9 mouse cellular contexts compared by ENCODE assay signal in the genomic region with DNA sequence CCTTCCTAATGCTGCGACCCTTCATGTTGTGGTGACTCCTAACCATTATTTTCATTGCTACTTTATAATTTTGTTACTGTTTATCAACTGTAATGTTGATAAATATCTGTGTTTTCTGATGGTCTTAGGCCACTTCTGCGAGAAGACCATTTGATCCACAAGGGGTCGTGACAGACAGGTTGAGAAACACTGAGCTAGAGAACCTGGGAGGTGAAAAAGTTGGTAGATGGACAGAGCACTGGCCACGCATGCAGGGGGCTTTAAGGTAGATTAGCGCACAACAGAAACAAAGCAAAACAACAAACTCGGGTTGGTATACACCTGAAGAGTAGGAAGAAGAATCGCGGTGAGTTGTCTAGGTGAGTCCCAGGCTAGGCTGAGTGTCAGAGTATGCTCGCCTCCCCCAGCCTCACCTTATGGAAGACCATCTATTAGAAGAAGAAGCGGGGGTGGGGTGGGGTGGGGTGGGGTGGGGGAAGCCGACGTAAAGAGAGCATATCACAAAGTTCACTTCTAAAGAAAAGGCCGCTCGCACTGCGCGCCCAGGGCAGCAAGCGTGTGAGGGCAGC. TPM values are rescaled to one million over a fixed set of nuclear protein-coding genes. Genes with fewer than 3 reads are reported as not detected.
DNase-seq lines count a peak whose midpoint lies in the region; ATAC-seq and TF ChIP-seq lines count a peak whose summit lies in the region.
"Had no signal": no experiment of that assay in that cellular context is flagged by ENCODE, and none has a peak within 500 bp of the region (broad histone marks: within the 10 kb centered on the region; RNA-seq: fewer than 3 reads in every experiment).

No protein-coding gene starts in this region.

- 0 out of 2 replicates have a peak, but pooled peaks cover 4% of the 10 kb centered on the region for H3K4me1 ChIP-seq in thymus, adult 2 months (replicated peaks; ENCODE audit: control insufficient read depth, insufficient read depth, low read length)
- peaks cover 14% of the 10 kb centered on the region for H3K4me1 ChIP-seq in limb, embryonic 14.5 days (ENCODE audit: control insufficient read depth, insufficient read depth, low read length)

- H3K4me3 ChIP-seq in thymus, adult 2 months (ENCODE audit: control insufficient read depth, insufficient read depth, low read length) = peak overlapping the region; percentile 22; the same call in 1 of the 2 replicates
- H3K4me3 ChIP-seq in limb, embryonic 14.5 days (replicated peaks; ENCODE audit: low read length) = peak overlapping the region; percentile 72

- peak; percentile 21 for ATAC-seq in limb, embryonic 14.5 days (ENCODE audit: low FRiP score, low read depth)

- peak; percentile 40 to 41 for DNase-seq in cerebellum, postnatal 10 days
- DNase-seq in cerebellum, postnatal 4 days (ENCODE audit: low spot score in 2 of 2) = no peak
- no peak for DNase-seq in thymus, adult 2 months
- no peak for DNase-seq in thymus, postnatal 10 days (ENCODE audit: low spot score in 2 of 2)
- DNase-seq in limb, embryonic 14.5 days (ENCODE audit: low spot score) = no peak
- peak; percentile 45 for DNase-seq in splenic B cell, adult 2 months (ENCODE audit: low read depth, low spot score)
- DNase-seq in thymus, adult 18-20 months = no peak
- DNase-seq in left cerebral cortex, postnatal 10 days (ENCODE audit: extremely low spot score in 1 of 2, low spot score in 2 of 2) = no peak

- TF ChIP-seq POLR2A in thymus, adult 2 months (IDR thresholded peaks at IDR 0.05; ENCODE audit: control insufficient read depth, extremely low read depth, insufficient read depth, low read length, poor library complexity) = no peak
- TF ChIP-seq POLR2A in limb, embryonic 14.5 days (IDR thresholded peaks at IDR 0.05; ENCODE audit: borderline replicate concordance, extremely low read depth, insufficient read depth, insufficient read length) = no peak

- peak overlapping the region; percentile 80 for H3K9ac ChIP-seq in limb, embryonic 14.5 days (ENCODE audit: low read depth, low read length, severe bottlenecking)

- intact Hi-C loops in left cerebral cortex, postnatal 10 days (cut with DNase I) = loop anchor here (5.0 kb wide), 1 partner anchor 46 kb away; no protein-coding TSS in a partner anchor

- H3K9me3 ChIP-seq in limb, embryonic 14.5 days (ENCODE audit: control insufficient read depth, low read length) = no peaks in the 10 kb centered on the region

- H3K36me3 ChIP-seq in thymus, adult 2 months (ENCODE audit: control insufficient read depth, insufficient read depth, low read length) = no peaks in the 10 kb centered on the region
- H3K36me3 ChIP-seq in limb, embryonic 14.5 days (ENCODE audit: control insufficient read depth, insufficient read depth, low read length) = no peaks in the 10 kb centered on the region
- H3K36me3 ChIP-seq in splenic B cell, adult 2 months (ENCODE audit: control insufficient read depth, insufficient read depth, low read length, poor library complexity, severe bottlenecking) = no peaks in the 10 kb centered on the region
- H3K36me3 ChIP-seq: G1E had no signal

- H3K4me2 ChIP-seq in limb, embryonic 14.5 days (replicated peaks; ENCODE audit: low read depth, low read length, severe bottlenecking) = peak overlapping the region; percentile 85

- TF ChIP-seq CTCF in thymus, adult 2 months (IDR thresholded peaks at IDR 0.05; ENCODE audit: borderline replicate concordance, control insufficient read depth, extremely low read depth, insufficient read depth, low read length, poor library complexity) = no peak

- H3K27ac ChIP-seq in thymus, adult 2 months (ENCODE audit: control insufficient read depth, insufficient read depth, low read length) = no peak overlapping the region
- H3K27ac ChIP-seq in limb, embryonic 14.5 days (replicated peaks; ENCODE audit: low read depth, low read length) = 0 out of 2 replicates have a peak overlapping the region, but pooled peaks have one; percentile 46

- 15% methylated on average over 17 of the region's 17 CpGs for WGBS in thymus, adult 2 months
- 9% methylated on average over 17 of the region's 17 CpGs for WGBS in limb, embryonic 14.5 days

- H3K27me3 ChIP-seq in thymus, adult 2 months (ENCODE audit: control insufficient read depth, insufficient read depth, low read length) = peaks cover 12% of the 10 kb centered on the region
- H3K27me3 ChIP-seq in limb, embryonic 14.5 days (ENCODE audit: control insufficient read depth, insufficient read depth, low read length) = no peaks in the 10 kb centered on the region
- no peaks in the 10 kb centered on the region; the same call in 1 of the 2 replicates for H3K27me3 ChIP-seq in splenic B cell, adult 2 months (ENCODE audit: control insufficient read depth, insufficient read depth, low read length, poor library complexity, severe bottlenecking)

RNA-seq across cellular contexts. Expression of gene Zfp697, which starts 0.5 kb away (rescaled TPM):
- 0.66 and 0.96 TPM in 2 replicates for polyA plus RNA-seq in thymus, adult 2 months (2012; rRNA removed)
- polyA plus RNA-seq in limb, embryonic 14.5 days (2012; rRNA removed) = 6.4 and 7.7 TPM in 2 replicates
- 8.6 and 8.9 TPM in 2 replicates for polyA plus RNA-seq in limb, embryonic 14.5 days (2014; fragmentation: Nextera tagmentation; extraction: Ambion mirVana)
- total RNA-seq in left cerebral cortex, postnatal 10 days (2021) = 10 to 100 TPM; 39.2 to 42.4 TPM
- polyA plus RNA-seq: G1E had no signal

RNA-seq across cellular contexts. Expression of gene Phgdh, which starts 42.0 kb away (rescaled TPM):
- polyA plus RNA-seq in thymus, adult 2 months (2012; rRNA removed) = 213 and 232 TPM in 2 replicates
- polyA plus RNA-seq in limb, embryonic 14.5 days (2012; rRNA removed) = 135 and 149 TPM in 2 replicates
- polyA plus RNA-seq in limb, embryonic 14.5 days (2014; fragmentation: Nextera tagmentation; extraction: Ambion mirVana) = 210 and 219 TPM in 2 replicates
- total RNA-seq in left cerebral cortex, postnatal 10 days (2021) = 10 to 100 TPM; 49.4 to 57.8 TPM
- total RNA-seq: G1E had no signal
- polyA plus RNA-seq: G1E had no signal

Comparison
In these comparisons a context has a peak if more than half of its experiments do, and no peak if none do; other contexts are left out.
1. DNase-seq: peak in cerebellum, postnatal 10 days (2 of 2) and splenic B cell, adult 2 months (single experiment); none in cerebellum, postnatal 4 days (0 of 2), thymus, adult 2 months (single experiment), thymus, postnatal 10 days (0 of 2), limb, embryonic 14.5 days (single experiment), thymus, adult 18-20 months (0 of 2) and left cerebral cortex, postnatal 10 days (0 of 2).